Mouse (Mus musculus): ENCODE data around the gene Coro1b. TPM values are rescaled to one million over a fixed set of nuclear protein-coding genes. Genes with fewer than 3 reads are reported as not detected.
"Not testable (repeated sequence)": the region's sequence is repeated elsewhere in the genome, so short reads cannot be mapped to it uniquely, and the experiment has no call there.

Coro1b gene
- polyA plus RNA-seq, 1 experiment from 2014 or later: 127 TPM

- not testable (repeated sequence) for H3K27me3 ChIP-seq (replicated peaks)
These were observed 13.0 kb upstream of the Coro1b start for GRCm38 (mm10) chr19:4135229-4135962.

GRCm38 (mm10) chr19:4135963-4136345 is 12.5 kb upstream of the Coro1b start:
- not testable (repeated sequence) for H3K4me2 ChIP-seq; H3K27ac ChIP-seq; H3K4me1 ChIP-seq; H3K9me3 ChIP-seq; H3K9ac ChIP-seq; H3K4me3 ChIP-seq; ATAC-seq (replicated peaks); H3K27me3 ChIP-seq (replicated peaks)
- peaks cover 17% of the 10 kb centered on the region; the same call in 1 of the 2 replicates for H3K36me3 ChIP-seq (replicated peaks)
- WGBS: 22% methylated on average over 8 of the region's 8 CpGs

More at GRCm38 (mm10) chr19:4135229-4135962, 13.0 kb upstream of the Coro1b start:
- WGBS: 81% methylated on average over 6 of the region's 6 CpGs
- H3K36me3 ChIP-seq (replicated peaks): peaks cover 17% of the 10 kb centered on the region; the same call in 1 of the 2 replicates
- H3K4me2 ChIP-seq; H3K9me3 ChIP-seq; H3K4me1 ChIP-seq; H3K4me3 ChIP-seq; H3K27ac ChIP-seq; H3K9ac ChIP-seq; ATAC-seq (replicated peaks): not testable (repeated sequence)

GRCm38 (mm10) chr19:4136463-4136862 is 12.0 kb upstream of the Coro1b start:
- Histone ChIP-seq H3K9ac (no peak overlapping the region), H3K4me1 (0 out of 2 replicates have a peak, but pooled peaks cover 2% of the 10 kb centered on the region), H3K27ac (no peak overlapping the region), H3K4me3 (no peak overlapping the region), H3K4me2 (no peak overlapping the region), H3K36me3 (replicated peaks) (peaks cover 15% of the 10 kb centered on the region; the same call in 1 of the 2 replicates), H3K27me3 (replicated peaks) (no peaks in the 10 kb centered on the region), H3K9me3 (no peaks in the 10 kb centered on the region)
- no peak for ATAC-seq (replicated peaks)
- 81% methylated on average over 5 of the region's 5 CpGs for WGBS

- Histone ChIP-seq H3K4me2 (no peak overlapping the region), H3K27ac (no peak overlapping the region), H3K36me3 (replicated peaks) (peaks cover under 1% of the 10 kb centered on the region; the same call in 1 of the 2 replicates), H3K27me3 (replicated peaks) (no peaks in the 10 kb centered on the region), H3K4me3 (no peak overlapping the region), H3K9me3 (no peaks in the 10 kb centered on the region), H3K9ac (no peak overlapping the region), H3K4me1 (0 out of 2 replicates have a peak, but pooled peaks cover 2% of the 10 kb centered on the region)
- ATAC-seq (replicated peaks): no peak
- 85% methylated on average over 5 of the region's 5 CpGs for WGBS
These were observed 10.5 kb upstream of the Coro1b start for GRCm38 (mm10) chr19:4137913-4138312.

GRCm38 (mm10) chr19:4139446-4139845 is 9.0 kb upstream of the Coro1b start, which contains the start of gene Gpr152:
Gene Gpr152, plus strand, starts transcription at chr19:4139787.
- Histone ChIP-seq H3K4me1 (0 out of 2 replicates have a peak, but pooled peaks cover 2% of the 10 kb centered on the region), H3K27me3 (replicated peaks) (no peaks in the 10 kb centered on the region), H3K4me2 (no peak within 1 kb of the TSS), H3K9me3 (no peaks in the 10 kb centered on the region), H3K27ac (no peak within 1 kb of the TSS), H3K4me3 (no peak within 1 kb of the TSS), H3K9ac (no peak within 1 kb of the TSS), H3K36me3 (replicated peaks) (no peaks in the 10 kb centered on the region)
- ATAC-seq (replicated peaks): no peak
- 45% methylated on average over 2 of the region's 2 CpGs for WGBS

- 0 out of 2 replicates have a peak, but pooled peaks cover 2% of the 10 kb centered on the region for H3K4me1 ChIP-seq
- no peaks in the 10 kb centered on the region for H3K9me3 ChIP-seq
- H3K27me3 ChIP-seq (replicated peaks): no peaks in the 10 kb centered on the region
- no peak overlapping the region for H3K4me2 ChIP-seq
- H3K36me3 ChIP-seq (replicated peaks): no peaks in the 10 kb centered on the region
- no peak overlapping the region for H3K27ac ChIP-seq
- ATAC-seq (replicated peaks): no peak
- 74% methylated on average over 6 of the region's 6 CpGs for WGBS
- no peak overlapping the region for H3K9ac ChIP-seq
- H3K4me3 ChIP-seq: no peak overlapping the region
These were observed 8.3 kb upstream of the Coro1b start for GRCm38 (mm10) chr19:4140147-4140546.

GRCm38 (mm10) chr19:4142416-4143173 is 5.8 kb upstream of the Coro1b start:
- H3K4me1 ChIP-seq: peaks cover 4% of the 10 kb centered on the region
- H3K9me3 ChIP-seq: no peaks in the 10 kb centered on the region
- no peak for ATAC-seq (replicated peaks)
- WGBS: 92% methylated on average over 18 of the region's 18 CpGs
- H3K4me2 ChIP-seq: no peak overlapping the region
- H3K27ac ChIP-seq: no peak overlapping the region
- H3K4me3 ChIP-seq: no peak overlapping the region
- H3K27me3 ChIP-seq (replicated peaks): no peaks in the 10 kb centered on the region
- H3K9ac ChIP-seq: no peak overlapping the region
- H3K36me3 ChIP-seq (replicated peaks): no peaks in the 10 kb centered on the region

GRCm38 (mm10) chr19:4143759-4144268 is 4.6 kb upstream of the Coro1b start, which contains the start of gene Cabp4:
Gene Cabp4, minus strand, starts transcription at chr19:4144033.
- H3K9ac ChIP-seq: no peak within 1 kb of the TSS
- WGBS: 83% methylated on average over 7 of the region's 7 CpGs
- H3K4me2 ChIP-seq: no peak within 1 kb of the TSS
- no peaks in the 10 kb centered on the region for H3K27me3 ChIP-seq (replicated peaks)
- no peaks in the 10 kb centered on the region for H3K36me3 ChIP-seq (replicated peaks)
- peaks cover 11% of the 10 kb centered on the region for H3K4me1 ChIP-seq
- H3K27ac ChIP-seq: no peak within 1 kb of the TSS
- no peaks in the 10 kb centered on the region for H3K9me3 ChIP-seq
- H3K4me3 ChIP-seq: no peak within 1 kb of the TSS
- no peak for ATAC-seq (replicated peaks)

GRCm38 (mm10) chr19:4144550-4145498 is 3.6 kb upstream of the Coro1b start:
- H3K27ac ChIP-seq: no peak overlapping the region
- no peak overlapping the region for H3K9ac ChIP-seq
- no peak overlapping the region for H3K4me2 ChIP-seq
- no peak for ATAC-seq (replicated peaks)
- no peak overlapping the region for H3K4me3 ChIP-seq
- H3K27me3 ChIP-seq (replicated peaks): no peaks in the 10 kb centered on the region
- H3K36me3 ChIP-seq (replicated peaks): no peaks in the 10 kb centered on the region
- H3K4me1 ChIP-seq: peaks cover 19% of the 10 kb centered on the region
- H3K9me3 ChIP-seq: no peaks in the 10 kb centered on the region
- 83% methylated on average over 16 of the region's 16 CpGs for WGBS

GRCm38 (mm10) chr19:4145936-4146335 is 2.5 kb upstream of the Coro1b start:
- H3K9me3 ChIP-seq: no peaks in the 10 kb centered on the region

GRCm38 (mm10) chr19:4146366-4147021 is 1.9 kb upstream of the Coro1b start:
- no peaks in the 10 kb centered on the region for H3K9me3 ChIP-seq
- peaks cover 22% of the 10 kb centered on the region for H3K4me1 ChIP-seq
- no peak overlapping the region for H3K9ac ChIP-seq
- ATAC-seq (replicated peaks): no peak
- H3K27me3 ChIP-seq (replicated peaks): no peaks in the 10 kb centered on the region
- 0 out of 2 replicates have a peak, but pooled peaks cover 7% of the 10 kb centered on the region for H3K36me3 ChIP-seq (replicated peaks)
- no peak overlapping the region for H3K27ac ChIP-seq
- 56% methylated on average over 12 of the region's 12 CpGs for WGBS
- no peak overlapping the region for H3K4me2 ChIP-seq
- H3K4me3 ChIP-seq: no peak overlapping the region

More at GRCm38 (mm10) chr19:4145936-4146335, 2.5 kb upstream of the Coro1b start:
- Histone ChIP-seq H3K4me3 (no peak overlapping the region), H3K36me3 (replicated peaks) (0 out of 2 replicates have a peak, but pooled peaks cover 2% of the 10 kb centered on the region), H3K27ac (no peak overlapping the region), H3K4me2 (no peak overlapping the region), H3K4me1 (peaks cover 22% of the 10 kb centered on the region), H3K27me3 (replicated peaks) (no peaks in the 10 kb centered on the region), H3K9ac (no peak overlapping the region)
- no peak for ATAC-seq (replicated peaks)
- whole genome bisulfite sequencing: 75% methylated on average over 5 of the region's 5 CpGs

Data from midbrain, embryonic 15.5 days (tissue).